Mouse (Mus musculus): ENCODE measurements at regions not wholly inside any gene's neighbourhood (a gene's known extent, or its start where the extent isn't known, plus 50 kb on each side); places are given as distances from the start of the nearest gene placed in this dataset.
A peak's percentile ranks its signal among the peaks of the same experiment; 100 is the strongest.

DNA sequence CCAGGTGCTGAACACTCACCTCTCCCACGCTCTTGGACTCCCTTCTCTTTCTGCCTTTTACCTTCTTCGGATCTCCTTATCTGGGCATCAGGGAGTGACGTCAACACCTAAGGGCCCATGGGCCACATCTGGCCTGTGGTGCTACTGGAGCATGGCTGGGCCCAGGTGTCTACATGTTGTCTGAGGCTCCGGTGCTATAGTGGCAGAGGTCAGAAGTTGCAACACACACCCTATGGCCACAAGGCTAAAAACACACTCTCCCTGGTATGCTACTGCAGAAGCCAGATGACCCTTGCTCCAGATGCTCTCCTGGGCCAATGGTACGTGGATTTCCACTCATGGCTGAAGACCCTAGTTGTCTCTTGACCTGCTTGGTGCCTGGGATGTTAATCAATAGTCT is 112.1 kb upstream of the Irx3 start:
- no peak for ATAC-seq
- H3K9ac ChIP-seq (ENCODE audit: low read depth, low read length), result no peak overlapping the region
- 90% methylated on average over 5 of the region's 5 CpGs for WGBS
- no peaks in the 10 kb centered on the region for H3K36me3 ChIP-seq (ENCODE audit: control insufficient read depth, insufficient read depth, low read length)
- no peak overlapping the region for H3K4me3 ChIP-seq (ENCODE audit: low read length)
- no peaks in the 10 kb centered on the region for H3K27me3 ChIP-seq (replicated peaks; ENCODE audit: control insufficient read depth, insufficient read depth, low read length)
- H3K9me3 ChIP-seq (ENCODE audit: control insufficient read depth, low read length), result no peaks in the 10 kb centered on the region
- H3K4me2 ChIP-seq (ENCODE audit: low read length), result no peak overlapping the region
- H3K4me1 ChIP-seq (ENCODE audit: control insufficient read depth, insufficient read depth, low read depth, low read length), result peaks cover 4% of the 10 kb centered on the region
- H3K27ac ChIP-seq (ENCODE audit: low read depth, low read length), result no peak overlapping the region

DNA sequence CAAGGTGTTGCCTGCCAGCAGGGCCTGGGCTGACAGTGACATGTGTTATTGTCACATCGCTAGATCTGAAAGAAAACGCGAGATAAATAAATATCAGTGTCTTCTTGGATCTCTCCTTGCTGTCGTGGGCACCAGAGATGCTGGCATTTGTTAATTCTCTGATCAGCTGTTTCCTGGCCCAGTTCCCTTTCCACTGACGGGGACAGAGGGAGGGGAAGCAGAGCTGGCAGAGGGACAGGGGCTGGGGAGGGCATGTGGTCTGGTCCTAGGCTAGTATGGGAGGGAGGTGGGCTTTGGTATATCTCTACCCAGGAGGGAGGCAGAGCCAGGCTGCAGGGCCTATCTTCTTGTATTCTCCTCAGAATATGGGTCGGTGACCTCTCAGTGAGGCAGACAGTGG is 111.3 kb upstream of the Irx3 start:
- WGBS, result 58% methylated on average over 6 of the region's 6 CpGs
- H3K27ac ChIP-seq (ENCODE audit: low read depth, low read length), result no peak overlapping the region
- no peaks in the 10 kb centered on the region for H3K36me3 ChIP-seq (ENCODE audit: control insufficient read depth, insufficient read depth, low read length)
- H3K9ac ChIP-seq (ENCODE audit: low read depth, low read length), result no peak overlapping the region
- H3K4me2 ChIP-seq (ENCODE audit: low read length), result no peak overlapping the region
- no peaks in the 10 kb centered on the region for H3K9me3 ChIP-seq (ENCODE audit: control insufficient read depth, low read length)
- no peaks in the 10 kb centered on the region for H3K27me3 ChIP-seq (replicated peaks; ENCODE audit: control insufficient read depth, insufficient read depth, low read length)
- ATAC-seq, result no peak
- H3K4me3 ChIP-seq (ENCODE audit: low read length), result no peak overlapping the region
- H3K4me1 ChIP-seq (ENCODE audit: control insufficient read depth, insufficient read depth, low read depth, low read length), result peaks cover 4% of the 10 kb centered on the region

- Histone ChIP-seq H3K27ac (ENCODE audit: low read depth, low read length) (no peak overlapping the region), H3K36me3 (ENCODE audit: control insufficient read depth, insufficient read depth, low read length) (no peaks in the 10 kb centered on the region), H3K4me1 (ENCODE audit: control insufficient read depth, insufficient read depth, low read depth, low read length) (peaks cover 4% of the 10 kb centered on the region), H3K9ac (ENCODE audit: low read depth, low read length) (no peak overlapping the region), H3K9me3 (ENCODE audit: control insufficient read depth, low read length) (no peaks in the 10 kb centered on the region), H3K27me3 (replicated peaks; ENCODE audit: control insufficient read depth, insufficient read depth, low read length) (peaks cover 3% of the 10 kb centered on the region; the same call in 1 of the 2 replicates), H3K4me3 (ENCODE audit: low read length) (no peak overlapping the region), H3K4me2 (ENCODE audit: low read length) (no peak overlapping the region)
- WGBS, result 50% methylated on average over 14 of the region's 14 CpGs
- ATAC-seq, result no peak
Observed at GRCm38 (mm10) chr8:91909637-91910383, 107.9 kb upstream of the Irx3 start.

DNA sequence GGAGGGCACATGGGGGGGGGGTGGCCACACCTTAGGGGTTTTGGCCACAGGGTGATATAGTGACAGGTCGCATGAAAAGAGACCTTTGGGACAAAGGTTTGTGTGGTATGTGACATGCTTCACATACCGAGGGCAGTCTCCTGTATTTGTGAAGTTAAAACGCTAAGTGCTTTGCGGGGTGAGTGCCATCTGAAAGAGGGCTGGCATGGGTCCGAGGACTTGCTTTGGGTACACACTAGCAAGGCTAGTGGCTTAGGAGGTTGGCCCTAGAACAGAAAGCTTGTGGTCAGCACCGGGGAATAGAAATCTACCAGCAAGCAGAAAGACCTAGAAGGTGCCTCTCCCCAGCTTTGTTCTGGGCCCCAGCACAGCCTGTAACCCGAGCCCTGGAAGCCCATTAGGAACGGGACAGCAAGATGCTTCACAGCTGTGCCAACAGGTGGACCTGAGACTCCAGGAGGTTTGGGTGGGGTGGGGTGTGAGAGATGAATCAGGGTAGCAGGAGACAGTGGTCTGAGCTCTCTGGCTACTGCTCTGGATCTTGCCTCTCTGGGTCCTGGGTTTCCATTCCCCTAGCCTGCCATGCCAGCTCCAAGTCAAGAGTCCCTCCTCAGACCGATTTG is 107.0 kb upstream of the Irx3 start:
- Histone ChIP-seq H3K9ac (ENCODE audit: low read depth, low read length) (no peak overlapping the region), H3K4me1 (ENCODE audit: control insufficient read depth, insufficient read depth, low read depth, low read length) (peaks cover 4% of the 10 kb centered on the region), H3K27me3 (replicated peaks; ENCODE audit: control insufficient read depth, insufficient read depth, low read length) (peaks cover 3% of the 10 kb centered on the region; the same call in 1 of the 2 replicates), H3K36me3 (ENCODE audit: control insufficient read depth, insufficient read depth, low read length) (no peaks in the 10 kb centered on the region), H3K9me3 (ENCODE audit: control insufficient read depth, low read length) (no peaks in the 10 kb centered on the region), H3K4me2 (ENCODE audit: low read length) (no peak overlapping the region), H3K4me3 (ENCODE audit: low read length) (no peak overlapping the region), H3K27ac (ENCODE audit: low read depth, low read length) (no peak overlapping the region)
- 76% methylated on average over 9 of the region's 9 CpGs for WGBS
- ATAC-seq, result no peak

DNA sequence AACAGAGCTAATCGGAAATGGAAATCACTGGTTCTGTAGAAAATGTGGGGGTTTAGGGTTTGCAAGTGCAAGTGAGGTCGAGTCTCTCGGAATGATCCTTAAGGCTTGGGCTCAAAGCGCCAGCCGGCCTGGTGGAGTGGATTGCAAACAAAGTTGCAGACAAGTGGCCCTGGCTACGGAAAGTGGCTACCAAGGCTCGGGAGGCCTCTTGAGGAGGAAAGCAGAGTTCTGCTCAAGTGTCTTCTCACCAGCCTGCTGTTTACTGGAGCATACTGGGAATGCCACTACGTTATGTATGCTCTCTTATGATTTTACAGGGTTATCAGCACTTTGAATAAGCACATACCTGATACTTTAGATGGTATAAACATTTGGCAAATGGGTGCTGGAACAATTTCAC is 105.3 kb upstream of the Irx3 start:
- WGBS, result 93% methylated on average over 8 of the region's 8 CpGs
- Histone ChIP-seq H3K36me3 (ENCODE audit: control insufficient read depth, insufficient read depth, low read length) (no peaks in the 10 kb centered on the region), H3K4me3 (ENCODE audit: low read length) (no peak overlapping the region), H3K9ac (ENCODE audit: low read depth, low read length) (no peak overlapping the region), H3K9me3 (ENCODE audit: control insufficient read depth, low read length) (no peaks in the 10 kb centered on the region), H3K27ac (ENCODE audit: low read depth, low read length) (no peak overlapping the region), H3K27me3 (replicated peaks; ENCODE audit: control insufficient read depth, insufficient read depth, low read length) (peaks cover 4% of the 10 kb centered on the region; the same call in 1 of the 2 replicates), H3K4me2 (ENCODE audit: low read length) (no peak overlapping the region), H3K4me1 (ENCODE audit: control insufficient read depth, insufficient read depth, low read depth, low read length) (peaks cover 4% of the 10 kb centered on the region)
- ATAC-seq, result no peak

GRCm38 (mm10) chr8:91901525-91902281 is 99.8 kb upstream of the Irx3 start:
- H3K36me3 ChIP-seq (ENCODE audit: control insufficient read depth, insufficient read depth, low read length), result no peaks in the 10 kb centered on the region
- H3K4me1 ChIP-seq (ENCODE audit: control insufficient read depth, insufficient read depth, low read depth, low read length), result no peaks in the 10 kb centered on the region
- no peak overlapping the region for H3K27ac ChIP-seq (ENCODE audit: low read depth, low read length)
- no peaks in the 10 kb centered on the region for H3K9me3 ChIP-seq (ENCODE audit: control insufficient read depth, low read length)
- peaks cover 6% of the 10 kb centered on the region; the same call in 1 of the 2 replicates for H3K27me3 ChIP-seq (replicated peaks; ENCODE audit: control insufficient read depth, insufficient read depth, low read length)
- WGBS, result 64% methylated on average over 10 of the region's 10 CpGs
- ATAC-seq, result peak; percentile 60; the same call in 1 of the 2 replicates
- H3K9ac ChIP-seq (ENCODE audit: low read depth, low read length), result no peak overlapping the region
- no peak overlapping the region for H3K4me2 ChIP-seq (ENCODE audit: low read length)
- H3K4me3 ChIP-seq (ENCODE audit: low read length), result no peak overlapping the region

DNA sequence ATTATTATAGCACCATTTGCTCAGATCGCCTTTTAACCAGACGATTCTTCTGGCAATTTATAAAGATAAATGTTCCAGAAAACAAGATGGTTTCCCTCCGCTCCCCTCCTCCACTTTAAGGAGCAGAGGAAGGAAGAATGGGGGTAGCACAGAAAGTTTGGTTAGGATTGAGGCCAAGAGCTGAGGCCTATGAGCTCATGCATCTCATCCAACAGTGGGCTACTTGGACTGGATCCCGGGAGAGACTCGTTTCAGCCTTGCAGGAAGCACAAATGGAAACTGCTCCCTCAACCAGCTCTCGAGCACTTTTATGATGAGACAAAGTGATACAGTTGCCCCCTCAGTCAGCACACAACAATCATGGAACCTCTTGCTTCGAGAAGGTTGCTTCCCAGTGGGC is 97.9 kb upstream of the Irx3 start:
- Histone ChIP-seq H3K4me2 (ENCODE audit: low read length) (no peak overlapping the region), H3K4me3 (ENCODE audit: low read length) (no peak overlapping the region), H3K4me1 (ENCODE audit: control insufficient read depth, insufficient read depth, low read depth, low read length) (no peaks in the 10 kb centered on the region), H3K9me3 (ENCODE audit: control insufficient read depth, low read length) (no peaks in the 10 kb centered on the region), H3K27ac (ENCODE audit: low read depth, low read length) (no peak overlapping the region), H3K9ac (ENCODE audit: low read depth, low read length) (no peak overlapping the region), H3K36me3 (ENCODE audit: control insufficient read depth, insufficient read depth, low read length) (no peaks in the 10 kb centered on the region), H3K27me3 (replicated peaks; ENCODE audit: control insufficient read depth, insufficient read depth, low read length) (0 out of 2 replicates have a peak, but pooled peaks cover 4% of the 10 kb centered on the region)
- no peak for ATAC-seq
- 75% methylated on average over 7 of the region's 7 CpGs for WGBS

GRCm38 (mm10) chr8:91897381-91897780 is 95.5 kb upstream of the Irx3 start:
- no peaks in the 10 kb centered on the region for H3K36me3 ChIP-seq (ENCODE audit: control insufficient read depth, insufficient read depth, low read length)
- H3K9me3 ChIP-seq (ENCODE audit: control insufficient read depth, low read length), result no peaks in the 10 kb centered on the region
- H3K4me3 ChIP-seq (ENCODE audit: low read length), result no peak overlapping the region
- H3K9ac ChIP-seq (ENCODE audit: low read depth, low read length), result no peak overlapping the region
- no peak for ATAC-seq
- no peak overlapping the region for H3K27ac ChIP-seq (ENCODE audit: low read depth, low read length)
- WGBS, result 77% methylated on average over 7 of the region's 7 CpGs
- H3K4me1 ChIP-seq (ENCODE audit: control insufficient read depth, insufficient read depth, low read depth, low read length), result no peaks in the 10 kb centered on the region
- 0 out of 2 replicates have a peak, but pooled peaks cover 2% of the 10 kb centered on the region for H3K27me3 ChIP-seq (replicated peaks; ENCODE audit: control insufficient read depth, insufficient read depth, low read length)
- no peak overlapping the region for H3K4me2 ChIP-seq (ENCODE audit: low read length)

DNA sequence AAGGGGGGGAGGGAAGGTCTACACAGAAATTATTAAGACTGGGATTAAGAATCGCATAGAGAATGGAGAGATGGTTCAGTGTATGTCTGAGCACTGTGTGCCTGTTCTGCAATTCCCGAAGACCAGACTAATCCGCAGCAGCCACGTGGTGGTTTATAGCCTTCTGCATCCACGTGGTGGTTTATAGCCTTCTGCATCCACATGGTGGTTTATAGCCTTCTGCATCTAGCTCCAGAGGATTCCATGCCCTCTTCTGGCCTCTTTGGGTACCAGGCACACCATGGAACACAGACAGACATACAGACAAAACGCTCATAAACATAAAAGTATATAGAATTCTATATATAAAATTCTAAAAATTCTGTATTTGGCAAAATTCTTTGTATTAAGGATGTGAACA is 94.1 kb upstream of the Irx3 start:
- no peaks in the 10 kb centered on the region for H3K9me3 ChIP-seq (ENCODE audit: control insufficient read depth, low read length)
- H3K4me2 ChIP-seq (ENCODE audit: low read length), result no peak overlapping the region
- 74% methylated on average over 6 of the region's 6 CpGs for WGBS
- no peak overlapping the region for H3K27ac ChIP-seq (ENCODE audit: low read depth, low read length)
- ATAC-seq, result no peak
- no peak overlapping the region for H3K9ac ChIP-seq (ENCODE audit: low read depth, low read length)
- no peaks in the 10 kb centered on the region for H3K36me3 ChIP-seq (ENCODE audit: control insufficient read depth, insufficient read depth, low read length)
- 0 out of 2 replicates have a peak, but pooled peaks cover 4% of the 10 kb centered on the region for H3K27me3 ChIP-seq (replicated peaks; ENCODE audit: control insufficient read depth, insufficient read depth, low read length)
- no peak overlapping the region for H3K4me3 ChIP-seq (ENCODE audit: low read length)
- H3K4me1 ChIP-seq (ENCODE audit: control insufficient read depth, insufficient read depth, low read depth, low read length), result no peaks in the 10 kb centered on the region

Measured in hindbrain, embryonic 16.5 days (tissue).